Mouse (Mus musculus): ENCODE results near the gene Cnfn.

- TF ChIP-seq CTCF (IDR thresholded peaks at IDR 0.05; ENCODE audit: low read depth, low read length) (no peak), POLR2A (IDR thresholded peaks at IDR 0.05; ENCODE audit: extremely low read depth, insufficient read depth, low read length) (no peak)
Observed at GRCm38 (mm10) chr7:25390986-25391385, 21.5 kb upstream of the Cnfn start.
